Mouse (Mus musculus) large intestine, adult 2 months (tissue): Measurements from ENCODE around the gene Plppr3. TPM values are rescaled to one million over a fixed set of nuclear protein-coding genes. Genes with fewer than 3 reads are reported as not detected.

Experiments used
- DNase-seq: peaks from one replicate; pipeline ENCODE4 v3.0.0-alpha.2; 2012; ENCODE audit warnings: low read depth, low spot score
- WGBS: fragments of 180-500 bp; shearing (Covaris S2); methylation state at CpG from one replicate; pipeline ENCODE4 v1.1.7; 2018; 5-methylcytosine and 5-hydroxymethylcytosine counted together
- polyA plus RNA-seq: library from polyadenylated mRNA; depleted of rRNA; stranded (reverse); fragments of >200 nt; gene quantifications from 2 replicates; pipeline ENCODE4 v1.2.3, GENCODE M21; 2012; rRNA removed

Gene Plppr3
- 3.4 and 4.6 TPM in 2 replicates for polyA plus RNA-seq

DNA sequence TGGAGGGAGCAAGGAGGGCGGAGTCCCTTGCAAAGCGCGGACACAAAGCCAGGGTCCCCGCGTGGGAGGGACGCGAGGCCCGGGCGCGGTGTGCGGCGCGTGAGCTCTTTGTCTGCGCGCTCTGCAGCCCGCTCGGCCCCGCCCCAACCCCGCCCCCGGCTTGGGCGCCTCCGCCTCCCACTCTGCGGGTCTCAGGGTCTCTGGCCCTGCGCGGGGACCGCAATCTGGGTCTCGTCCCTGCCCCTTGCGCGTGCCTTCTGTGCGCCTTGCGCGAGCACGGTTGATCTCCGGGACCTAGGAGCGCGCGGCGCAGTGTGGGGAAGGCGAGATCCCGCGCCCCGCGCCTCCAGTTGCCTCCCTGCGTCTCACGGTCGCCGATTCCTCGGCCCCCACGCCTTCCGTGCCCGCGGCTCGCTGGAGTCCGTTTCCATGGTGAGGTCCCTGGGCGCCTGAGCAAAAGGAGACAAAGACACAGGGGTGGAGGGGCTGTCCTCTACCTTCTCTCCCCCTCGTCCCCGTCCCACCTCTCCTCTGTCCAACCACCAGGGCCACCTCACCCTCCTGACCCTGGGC, at the start of gene Plppr3, which contains the start of gene Prtn3:
TSS of gene Plppr3 (minus strand) at position 345 of the 573 bp plus-strand sequence.
TSS of gene Prtn3 (plus strand) at position 187 of the 573 bp plus-strand sequence.
- DNase-seq: no peak
- WGBS: 2% methylated on average over 53 of the region's 57 CpGs

DNA sequence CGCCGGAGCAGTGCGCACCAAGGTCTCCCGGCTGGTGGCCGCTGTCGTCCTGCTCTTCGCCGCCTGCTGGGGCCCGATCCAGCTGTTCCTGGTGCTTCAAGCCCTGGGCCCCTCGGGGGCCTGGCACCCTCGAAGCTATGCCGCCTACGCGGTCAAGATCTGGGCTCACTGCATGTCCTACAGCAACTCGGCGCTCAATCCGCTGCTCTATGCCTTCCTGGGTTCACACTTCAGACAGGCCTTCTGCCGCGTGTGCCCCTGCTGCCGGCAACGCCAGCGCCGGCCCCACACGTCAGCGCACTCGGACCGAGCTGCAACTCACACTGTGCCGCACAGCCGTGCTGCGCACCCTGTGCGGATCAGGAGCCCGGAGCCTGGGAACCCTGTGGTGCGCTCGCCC, 47.1 kb upstream of the Plppr3 start:
- 29% methylated on average over 34 of the region's 34 CpGs for WGBS
- DNase-seq: no peak

DNA sequence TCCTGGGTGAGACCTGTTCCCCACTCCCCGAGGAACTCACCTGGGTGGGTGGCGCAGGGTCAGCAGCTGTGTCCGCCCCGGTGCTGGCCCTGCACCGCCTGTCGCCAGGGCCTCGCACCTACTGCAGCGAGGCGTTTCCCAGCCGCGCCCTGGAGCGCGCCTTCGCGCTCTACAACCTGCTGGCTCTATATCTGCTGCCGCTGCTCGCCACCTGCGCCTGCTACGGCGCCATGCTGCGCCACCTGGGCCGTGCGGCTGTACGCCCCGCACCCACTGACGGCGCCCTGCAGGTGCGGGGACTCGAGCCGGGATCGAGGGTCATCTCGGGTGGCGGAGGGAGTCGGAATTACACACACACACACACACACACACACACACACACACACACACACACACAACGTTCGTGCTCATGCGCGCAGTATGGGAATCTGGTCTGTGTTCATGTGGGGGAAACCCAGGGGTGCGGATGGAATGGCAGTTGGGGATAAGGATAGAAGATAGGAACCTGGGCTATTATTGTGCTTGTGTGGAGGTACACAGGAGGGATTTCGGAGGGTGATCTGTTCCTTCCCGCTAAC, 46.6 kb upstream of the Plppr3 start, which contains the start of gene R3hdm4:
TSS of gene R3hdm4 (minus strand) at position 251 of the 578 bp plus-strand sequence.
- DNase-seq: no peak
- WGBS: 10% methylated on average over 41 of the region's 41 CpGs

DNA sequence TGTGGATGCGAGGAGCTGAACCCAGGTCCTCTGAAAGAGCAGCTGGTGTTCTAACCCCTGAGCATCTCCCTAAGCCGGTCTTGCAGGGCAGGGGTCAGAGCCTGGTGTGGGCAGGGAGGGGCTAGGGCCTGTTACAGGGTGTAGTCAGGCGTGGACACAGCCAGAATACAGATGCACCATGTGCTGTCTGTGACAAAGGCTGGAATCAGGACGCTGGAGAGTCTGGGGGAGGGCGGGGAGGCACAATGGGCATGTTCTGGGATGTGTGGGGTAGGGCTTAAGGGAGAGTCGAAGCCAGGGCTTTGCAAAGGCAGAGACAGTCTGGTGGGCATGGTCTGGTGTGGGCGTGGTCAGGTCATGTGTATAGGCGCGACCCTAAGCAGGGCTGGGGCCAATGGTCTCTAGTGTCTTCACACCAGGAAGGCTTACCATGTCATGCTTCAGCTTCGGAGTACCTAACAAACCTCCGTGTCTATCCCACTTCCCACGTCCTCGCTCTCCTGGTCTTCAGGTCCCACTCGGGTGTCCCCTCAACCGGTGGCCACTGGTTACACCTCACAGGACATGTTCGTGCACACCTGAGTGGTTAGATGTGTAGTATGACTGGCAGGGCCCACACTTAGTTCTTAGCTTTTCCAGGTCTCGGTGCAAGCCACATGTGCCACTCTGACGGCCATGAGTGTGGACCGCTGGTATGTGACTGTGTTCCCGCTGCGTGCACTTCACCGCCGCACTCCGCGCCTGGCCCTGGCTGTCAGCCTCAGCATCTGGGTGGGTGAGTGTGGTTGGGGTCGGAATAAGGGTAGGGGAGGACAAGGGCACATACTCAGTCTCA, 45.8 kb upstream of the Plppr3 start:
- no peak for DNase-seq
- WGBS: 44% methylated on average over 26 of the region's 26 CpGs

DNA sequence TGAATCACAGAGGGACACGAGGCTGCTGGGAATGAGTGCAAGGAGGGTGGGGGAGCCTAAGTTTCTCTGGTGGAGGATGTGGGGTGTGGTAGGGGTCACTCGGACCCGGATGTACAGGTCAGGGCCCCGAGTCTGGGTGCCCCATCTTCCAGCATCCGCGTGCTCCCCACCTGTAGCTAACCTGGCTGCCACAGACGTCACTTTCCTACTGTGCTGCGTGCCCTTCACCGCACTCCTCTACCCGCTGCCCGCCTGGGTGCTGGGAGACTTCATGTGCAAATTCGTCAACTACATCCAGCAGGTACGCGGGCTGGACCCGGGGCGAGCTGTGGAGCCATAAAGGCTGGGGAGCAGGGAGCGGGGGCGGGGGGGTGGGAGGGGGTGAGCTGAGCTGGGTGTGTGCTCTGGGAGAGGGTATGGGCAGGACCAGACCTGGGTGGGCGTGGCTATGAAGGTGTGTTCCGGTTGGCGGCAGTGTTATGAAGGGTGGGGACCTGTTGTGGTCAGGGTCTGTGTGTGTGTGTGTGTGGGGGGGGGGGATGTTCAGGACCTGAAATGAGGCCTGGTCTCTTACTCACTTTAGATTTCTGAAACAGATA, 44.9 kb upstream of the Plppr3 start:
- no peak for DNase-seq
- WGBS: 20% methylated on average over 21 of the region's 21 CpGs

DNA sequence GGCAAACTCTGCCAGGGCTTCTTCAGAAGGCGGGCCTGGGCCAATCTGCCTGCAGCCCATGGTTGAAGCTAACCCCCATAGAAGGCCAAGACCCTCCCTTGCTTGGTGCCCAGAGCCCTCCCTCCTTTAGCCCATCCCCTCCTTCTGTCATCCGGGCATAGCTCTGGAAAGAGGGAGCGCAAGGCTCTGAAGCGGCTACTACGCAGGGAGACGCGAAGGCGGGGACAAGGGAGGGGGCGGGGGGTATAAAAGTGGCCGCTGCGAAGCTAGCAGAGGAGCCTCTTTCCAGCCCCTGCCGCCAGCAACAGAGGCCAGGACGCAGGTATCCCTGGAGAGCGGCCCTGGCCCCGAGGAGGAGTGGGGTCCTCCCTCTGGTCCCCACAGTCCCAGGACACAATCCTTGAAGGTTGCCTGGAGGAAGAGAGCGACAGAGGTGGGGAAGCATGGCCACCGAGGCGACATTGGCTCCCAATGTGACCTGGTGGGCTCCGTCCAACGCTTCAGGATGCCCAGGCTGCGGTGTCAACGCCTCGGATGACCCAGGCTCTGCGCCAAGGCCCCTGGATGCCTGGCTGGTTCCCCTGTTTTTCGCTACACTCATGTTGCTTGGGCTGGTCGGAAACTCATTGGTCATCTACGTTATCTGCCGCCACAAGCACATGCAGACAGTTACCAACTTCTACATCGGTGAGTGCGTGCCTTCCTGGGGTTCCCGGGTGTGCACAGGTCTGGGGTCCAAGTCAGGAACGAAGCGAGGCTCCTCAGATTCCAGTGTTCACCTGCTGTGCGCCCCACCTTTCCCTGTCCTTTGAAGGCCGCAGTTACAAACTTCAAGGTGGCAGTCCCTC, 44.0 kb upstream of the Plppr3 start:
- WGBS: 62% methylated on average over 35 of the region's 35 CpGs

DNA sequence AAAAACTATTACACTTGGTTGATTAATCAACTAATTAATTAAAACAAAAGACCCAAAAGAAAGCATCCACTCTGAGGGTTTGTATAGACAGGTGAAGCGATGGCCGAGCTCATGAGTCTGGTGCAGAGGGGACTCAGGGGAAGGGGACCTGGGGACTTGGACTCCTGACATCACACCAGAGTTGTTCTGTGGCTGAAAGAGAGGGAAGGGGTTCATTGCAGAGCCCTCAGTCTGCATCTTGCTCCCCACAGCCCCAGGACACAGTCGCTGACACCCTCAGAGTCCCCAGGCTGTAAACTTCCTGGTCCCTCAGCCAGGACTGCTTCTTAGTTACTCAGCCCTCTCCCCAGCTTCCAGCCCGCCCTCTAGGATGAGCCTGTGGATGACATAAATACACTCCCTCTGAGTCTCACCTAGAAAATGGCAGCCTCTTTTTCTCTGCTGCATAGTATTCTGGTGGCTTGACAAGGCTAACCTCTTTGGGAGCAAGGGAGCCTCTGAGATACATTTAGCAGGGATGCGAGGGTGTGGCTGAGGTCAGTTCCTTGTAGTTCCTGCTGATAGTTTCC, 43.2 kb upstream of the Plppr3 start:
- 80% methylated on average over 5 of the region's 5 CpGs for WGBS
- no peak for DNase-seq

More for the DNA sequence above, 44.0 kb upstream of the Plppr3 start:
- DNase-seq: no peak

DNA sequence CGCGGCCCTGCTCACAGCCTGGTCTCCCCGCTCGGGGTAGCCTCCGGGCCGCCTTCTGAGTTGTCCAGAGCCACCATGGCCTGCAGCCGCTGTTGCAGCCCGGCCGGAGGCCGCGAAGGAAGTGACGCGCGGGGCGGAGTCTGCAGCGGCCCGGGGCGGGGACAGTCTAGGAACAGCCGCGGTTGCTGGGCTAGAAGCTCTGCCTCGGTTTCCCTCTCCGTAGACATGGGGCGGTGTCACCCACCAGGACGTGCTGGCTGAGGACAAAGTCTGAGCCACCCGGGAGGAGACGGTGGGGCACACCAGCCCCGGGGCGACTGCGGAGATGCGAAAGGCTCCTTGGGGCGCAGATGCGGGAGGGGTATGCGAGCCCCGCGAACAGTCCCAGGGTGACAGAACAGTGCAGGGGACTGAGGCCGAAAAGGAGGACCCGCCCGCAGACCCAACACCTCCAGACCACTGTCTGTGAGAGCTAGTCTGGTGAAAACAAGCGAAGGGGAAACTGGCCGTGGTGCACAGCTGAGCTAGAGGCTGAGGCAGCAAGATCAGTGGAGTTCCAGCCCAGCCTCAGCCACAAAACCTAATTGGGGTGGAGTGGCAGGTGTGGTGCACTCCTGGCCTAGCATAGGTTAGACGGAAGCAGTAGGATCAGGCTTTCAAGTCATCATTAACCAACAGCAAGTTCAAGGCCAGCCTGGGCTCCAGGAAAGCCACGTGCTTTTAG, 42.5 kb upstream of the Plppr3 start, which contains the start of gene Kiss1r:
TSS of gene Kiss1r (plus strand) at position 164 of the 724 bp plus-strand sequence.
- WGBS: 2% methylated on average over 42 of the region's 42 CpGs
- DNase-seq: no peak

DNA sequence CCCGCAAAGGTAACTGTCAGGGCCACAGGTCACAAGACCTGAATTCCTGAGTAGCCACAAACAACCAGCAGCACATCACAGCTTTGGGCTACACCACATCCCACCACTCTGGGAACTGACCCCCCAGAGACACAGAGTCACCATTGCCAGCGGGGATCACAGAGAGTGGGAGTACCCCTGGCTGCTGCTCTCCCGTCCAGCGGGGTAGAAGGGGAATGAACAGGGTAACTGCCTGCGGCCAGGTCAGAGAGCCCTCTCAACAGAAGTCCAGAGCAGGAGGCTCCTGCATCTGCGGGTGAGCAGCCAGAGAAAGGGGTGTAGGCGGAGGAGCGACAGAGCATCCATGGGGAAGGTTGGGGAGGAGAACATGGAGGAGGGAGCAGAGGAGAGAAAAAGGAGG, 41.6 kb upstream of the Plppr3 start:
- no peak for DNase-seq
- WGBS: 5% methylated on average over 8 of the region's 8 CpGs

DNA sequence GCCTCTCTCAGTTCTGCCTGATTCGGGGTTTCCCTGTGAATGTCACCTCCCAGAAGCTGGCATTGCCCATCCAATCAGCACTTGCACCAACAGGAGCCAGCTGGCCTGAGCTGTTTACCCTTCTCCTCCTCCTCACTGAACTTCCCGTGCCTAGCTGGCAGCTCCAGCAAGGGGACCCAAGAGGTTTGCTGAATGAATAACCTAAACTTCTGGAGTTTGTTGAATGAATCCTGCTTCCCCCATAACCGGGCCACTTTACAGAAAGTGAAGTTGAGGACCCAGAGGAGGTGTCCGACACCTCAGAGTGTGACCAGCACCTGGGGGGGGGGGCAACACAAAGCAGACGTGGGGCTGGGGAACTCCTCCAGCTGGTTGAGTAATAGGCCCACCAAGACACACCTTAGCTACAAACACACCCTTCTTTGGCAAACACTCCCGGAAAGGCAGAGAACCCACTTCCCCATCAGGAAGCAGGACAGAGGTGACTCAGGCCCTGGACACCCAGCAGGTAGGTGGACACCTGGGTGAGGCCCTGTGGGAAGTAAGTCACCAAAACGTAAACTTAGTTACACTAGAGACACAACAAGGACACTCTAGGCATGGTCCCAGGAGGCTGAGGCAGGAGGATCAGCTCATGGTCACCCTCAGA, 40.6 kb upstream of the Plppr3 start:
- 21% methylated on average over 7 of the region's 7 CpGs for WGBS
- no peak for DNase-seq

DNA sequence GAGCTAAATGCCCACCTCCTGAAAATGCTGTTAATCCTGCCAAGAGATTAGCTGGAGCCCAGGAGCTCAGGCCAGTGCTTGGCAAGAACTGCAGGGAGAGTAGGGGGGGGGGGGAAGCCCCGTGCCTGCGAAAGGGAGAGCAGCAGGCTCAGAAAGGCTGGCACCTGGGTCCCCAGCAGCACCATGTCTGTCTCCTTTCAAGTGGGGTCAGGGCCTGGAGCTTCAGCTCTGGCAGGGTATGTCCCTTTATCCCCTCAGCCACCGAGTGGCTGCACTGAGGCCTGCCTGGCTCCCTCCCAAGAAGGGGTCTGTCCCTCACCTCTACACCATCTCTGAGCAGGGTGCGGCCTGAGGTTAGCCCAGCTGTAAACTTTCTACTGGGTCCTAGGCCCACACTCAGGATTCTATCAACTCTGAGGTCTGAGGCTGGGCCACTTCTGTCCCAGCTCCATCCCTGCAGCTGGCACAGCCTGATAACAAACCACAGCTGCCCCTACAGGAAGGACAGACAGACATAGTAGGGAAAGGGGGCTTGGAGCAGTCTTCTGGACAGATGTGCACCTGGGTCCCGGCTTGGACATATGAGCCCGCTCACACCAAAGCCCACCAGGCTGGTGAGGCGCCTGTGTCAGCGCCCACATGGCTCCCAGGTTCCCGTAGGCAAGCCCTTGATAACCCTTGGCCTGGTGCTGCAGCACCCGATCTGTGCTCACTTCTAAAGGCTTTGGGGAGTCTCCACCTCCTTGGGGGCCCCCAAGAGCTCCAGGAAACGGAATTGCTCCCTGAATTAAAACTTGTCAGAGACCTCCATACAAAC, 39.9 kb upstream of the Plppr3 start:
- no peak for DNase-seq
- 36% methylated on average over 11 of the region's 11 CpGs for WGBS

DNA sequence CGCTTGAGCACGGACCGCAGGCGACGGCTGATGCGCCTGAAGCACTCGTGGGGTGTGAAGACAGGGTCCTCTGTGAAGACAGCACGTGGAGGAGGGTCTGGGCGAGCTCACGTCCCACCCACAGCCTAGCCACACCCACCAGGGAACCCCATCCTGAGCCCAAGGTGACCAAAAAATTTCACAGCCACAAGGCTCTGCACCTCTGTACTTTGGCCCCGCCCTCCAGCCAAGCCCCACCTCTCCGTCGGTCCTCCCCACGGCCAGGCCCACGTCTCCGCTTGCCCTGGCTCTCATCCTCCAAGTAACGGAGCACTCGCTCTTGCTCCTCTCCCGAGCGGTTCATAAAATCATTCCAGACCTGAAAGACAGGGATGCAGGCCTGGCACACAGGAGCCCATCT, 38.0 kb upstream of the Plppr3 start:
- 72% methylated on average over 20 of the region's 20 CpGs for WGBS
- no peak for DNase-seq

DNA sequence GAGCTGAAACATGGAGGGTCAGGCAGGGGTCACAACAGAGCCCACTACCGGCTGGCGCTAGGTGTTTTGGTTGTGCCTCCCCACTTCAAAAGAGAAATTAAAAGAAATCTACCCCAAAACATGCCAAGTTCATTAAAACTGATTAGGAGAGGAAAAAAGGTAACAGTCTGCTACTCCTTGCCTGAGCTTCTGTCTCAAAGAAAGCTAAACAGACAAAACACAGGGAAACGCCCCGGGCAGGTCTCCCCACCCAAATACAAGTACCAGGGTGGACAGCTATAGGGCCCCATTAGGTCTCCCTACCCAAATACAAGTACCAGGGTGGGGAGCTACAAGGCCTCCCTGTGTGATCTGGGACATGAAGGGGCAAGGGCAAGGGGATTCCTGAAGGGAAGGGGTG, 36.1 kb upstream of the Plppr3 start, which contains the start of gene Gm26602:
TSS of gene Gm26602 (plus strand) at position 301 of the 400 bp plus-strand sequence.
- DNase-seq: no peak
- WGBS: 94% methylated on average over 4 of the region's 4 CpGs

DNA sequence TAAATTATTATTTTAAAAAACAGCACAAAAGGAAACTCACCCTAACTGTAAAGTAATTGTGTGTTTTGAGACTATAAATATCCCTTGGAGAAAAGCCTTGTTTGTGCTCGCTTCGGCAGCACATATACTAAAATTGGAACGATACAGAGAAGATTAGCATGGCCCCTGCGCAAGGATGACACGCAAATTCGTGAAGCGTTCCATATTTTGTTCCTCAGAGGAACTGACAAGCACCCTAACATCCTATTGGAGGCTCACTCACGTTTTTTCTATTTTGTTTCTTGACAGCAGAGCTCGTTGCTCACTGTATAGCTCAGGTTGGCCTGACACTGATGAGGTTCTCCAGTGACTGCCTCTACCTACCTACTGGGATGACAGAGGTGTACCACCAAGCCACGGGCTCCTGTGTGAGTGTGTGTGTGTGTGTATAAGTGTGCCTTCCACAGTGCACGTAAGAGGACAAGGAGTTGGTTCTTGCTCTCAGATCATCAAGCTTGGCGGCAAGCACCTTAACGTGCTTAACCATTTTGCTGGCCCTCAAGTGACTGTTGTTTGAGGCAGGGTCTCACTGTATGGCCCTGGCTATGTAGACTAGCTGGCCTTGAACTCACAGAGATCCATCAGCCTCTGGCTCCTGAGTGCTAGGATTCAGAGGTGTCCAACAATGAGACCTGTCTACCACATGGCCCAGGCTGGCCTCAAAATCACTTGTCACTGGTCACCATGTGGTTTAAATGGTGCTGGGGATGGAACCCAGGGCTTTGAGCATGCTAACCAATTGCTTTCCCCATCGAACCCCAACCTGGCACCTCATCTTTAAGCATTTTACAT, 34.9 kb upstream of the Plppr3 start:
- WGBS: 22% methylated on average over 14 of the region's 14 CpGs
- no peak for DNase-seq

DNA sequence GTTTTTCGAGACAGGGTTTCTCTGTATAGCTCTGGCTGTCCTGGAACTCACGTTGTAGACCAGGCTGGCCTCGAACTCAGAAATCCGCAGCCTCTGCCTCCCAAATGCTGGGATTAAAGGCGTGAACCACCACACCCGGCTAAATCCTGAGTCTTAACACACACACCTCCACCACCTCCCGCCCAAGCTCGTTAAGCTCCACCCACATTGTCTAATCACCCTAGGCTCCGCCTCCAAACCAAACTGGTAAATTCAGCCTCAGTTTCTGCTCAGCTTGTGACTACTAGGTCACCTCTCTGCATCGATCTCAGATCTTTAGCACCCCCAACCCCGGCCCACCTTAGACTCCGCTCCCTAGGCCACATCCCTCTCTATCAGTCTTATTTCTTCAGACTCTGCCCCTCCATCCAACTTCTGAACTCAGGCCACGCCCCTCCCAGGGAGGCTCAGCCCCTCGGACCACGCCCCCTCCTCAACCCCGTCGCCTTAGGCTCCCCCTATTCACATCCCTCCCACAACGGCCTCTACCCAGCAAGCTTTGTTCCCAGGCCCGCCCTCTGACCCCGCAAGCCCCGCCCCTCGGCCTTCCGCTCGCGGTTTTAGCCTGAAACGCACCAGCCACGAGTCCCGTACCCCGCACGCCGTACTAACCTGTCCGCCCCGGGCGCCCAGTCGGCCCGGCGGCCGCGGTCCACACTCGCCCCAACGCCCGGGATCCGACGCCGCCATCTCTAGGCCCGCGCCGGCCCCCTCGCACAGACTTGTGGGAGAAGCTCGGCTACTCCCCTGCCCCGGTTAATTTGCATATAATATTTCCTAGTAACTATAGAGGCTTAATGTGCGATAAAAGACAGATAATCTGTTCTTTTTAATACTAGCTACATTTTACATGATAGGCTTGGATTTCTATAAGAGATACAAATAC, 34.0 kb upstream of the Plppr3 start, which contains the start of gene Med16:
TSS of gene Med16 (minus strand) at position 757 of the 925 bp plus-strand sequence.
- DNase-seq: no peak
- WGBS: 1% methylated on average over 52 of the region's 52 CpGs
